Mouse (Mus musculus) urinary bladder, adult 18-20 months (tissue): ENCODE results near the gene Gpank1.

Experiments
- DNase-seq, 2 experiments: peaks; one replicate each; pipeline ENCODE4 v3.0.0; 2022; ENCODE audit warnings: low spot score in 2 of 2, mixed read lengths in 2 of 2

Gpank1 gene

GRCm38 (mm10) chr17:35159638-35160037 is 38.4 kb downstream of the Gpank1 start:
- no peak for DNase-seq

- DNase-seq = no peak
Observed at GRCm38 (mm10) chr17:35161421-35161820, 40.2 kb downstream of the Gpank1 start.

GRCm38 (mm10) chr17:35162121-35162520 is 40.9 kb downstream of the Gpank1 start:
- DNase-seq = no peak

GRCm38 (mm10) chr17:35162730-35163129 is 41.5 kb downstream of the Gpank1 start:
- DNase-seq = no peak

GRCm38 (mm10) chr17:35163326-35164081 is 42.2 kb downstream of the Gpank1 start:
- no peak for DNase-seq

GRCm38 (mm10) chr17:35164218-35164567 is 42.9 kb downstream of the Gpank1 start:
- no peak for DNase-seq

- DNase-seq = peak; percentile 91 to 96
Observed at GRCm38 (mm10) chr17:35164568-35165450, 43.6 kb downstream of the Gpank1 start, which contains the start of gene Prrc2a. Gene Prrc2a (minus strand): TSS chr17:35164897.

- DNase-seq = no peak
Observed at GRCm38 (mm10) chr17:35165451-35166155, 44.3 kb downstream of the Gpank1 start.

- DNase-seq = peak in 1 of 2 experiments; percentile 40
Observed at GRCm38 (mm10) chr17:35166352-35167035, 45.2 kb downstream of the Gpank1 start.

- DNase-seq = no peak
Observed at GRCm38 (mm10) chr17:35167794-35168193, 46.5 kb downstream of the Gpank1 start.

- DNase-seq = no peak
Observed at GRCm38 (mm10) chr17:35168541-35169207, 47.4 kb downstream of the Gpank1 start.

- no peak for DNase-seq
Observed at GRCm38 (mm10) chr17:35172445-35173234, 51.4 kb downstream of the Gpank1 start.

- no peak for DNase-seq
Observed at GRCm38 (mm10) chr17:35173329-35173728, 52.1 kb downstream of the Gpank1 start.
